Mouse (Mus musculus) megakaryocyte, embryonic 14.5 days (primary cell): ENCODE results near the gene Rps6kb2.

Experiments
- FLI1 ChIP-seq: IDR thresholded peaks from 2 replicates; pipeline ENCODE4 v1.6.1; 2012; ENCODE audit warnings: low read length, inconsistent platforms, mixed read lengths
- GATA1 ChIP-seq: IDR thresholded peaks from 3 replicates; pipeline ENCODE4 v1.6.1; 2012; ENCODE audit warnings: mixed read lengths, low read length, inconsistent platforms, borderline replicate concordance

GRCm38 (mm10) chr19:4120496-4120895 is 42.7 kb downstream of the Rps6kb2 start:
- TF ChIP-seq GATA1, result no peak
- no peak for TF ChIP-seq FLI1
